Mouse (Mus musculus): ENCODE results near the gene Pdlim5. TPM values are rescaled to one million over a fixed set of nuclear protein-coding genes. Genes with fewer than 3 reads are reported as not detected.

The Pdlim5 gene
- polyA plus RNA-seq, 1 experiment from 2014 or later: 14.3 TPM

DNA sequence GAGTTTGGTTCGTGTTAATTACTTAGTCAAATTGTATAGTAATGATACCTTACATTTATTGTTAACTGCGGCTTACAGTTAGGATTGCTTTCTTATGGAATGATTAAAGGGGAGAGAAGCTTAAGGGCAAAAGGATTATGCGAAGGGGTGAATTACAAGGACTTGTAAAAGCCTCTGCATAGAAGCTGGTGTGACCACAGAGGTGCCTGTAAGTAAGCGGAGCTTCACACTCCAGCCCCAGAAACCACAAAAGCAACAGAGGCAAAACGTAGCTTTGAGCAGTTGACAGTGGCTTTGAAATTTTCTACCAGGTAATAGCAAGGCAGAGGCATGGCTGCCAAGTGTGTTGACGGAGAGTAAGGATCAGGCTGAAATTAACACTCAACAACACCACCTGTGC, 41.3 kb upstream of the Pdlim5 start:
- Histone ChIP-seq H3K4me1 (ENCODE audit: control insufficient read depth, insufficient read depth, low read length) (0 out of 2 replicates have a peak, but pooled peaks cover 5% of the 10 kb centered on the region), H3K9me3 (ENCODE audit: control insufficient read depth, low read length) (no peaks in the 10 kb centered on the region), H3K27ac (replicated peaks; ENCODE audit: low read depth, low read length) (no peak overlapping the region), H3K9ac (replicated peaks; ENCODE audit: low read length) (no peak overlapping the region), H3K4me2 (ENCODE audit: low read length) (no peak overlapping the region), H3K4me3 (replicated peaks; ENCODE audit: low read depth, low read length) (no peak overlapping the region), H3K27me3 (ENCODE audit: control insufficient read depth, insufficient read depth, low read length) (no peaks in the 10 kb centered on the region), H3K36me3 (ENCODE audit: control insufficient read depth, insufficient read depth, low read length) (no peaks in the 10 kb centered on the region)
- WGBS: 44% methylated on average over 6 of the region's 6 CpGs
- ATAC-seq (ENCODE audit: low FRiP score, low TSS enrichment) (no peak), DNase-seq (no peak)

DNA sequence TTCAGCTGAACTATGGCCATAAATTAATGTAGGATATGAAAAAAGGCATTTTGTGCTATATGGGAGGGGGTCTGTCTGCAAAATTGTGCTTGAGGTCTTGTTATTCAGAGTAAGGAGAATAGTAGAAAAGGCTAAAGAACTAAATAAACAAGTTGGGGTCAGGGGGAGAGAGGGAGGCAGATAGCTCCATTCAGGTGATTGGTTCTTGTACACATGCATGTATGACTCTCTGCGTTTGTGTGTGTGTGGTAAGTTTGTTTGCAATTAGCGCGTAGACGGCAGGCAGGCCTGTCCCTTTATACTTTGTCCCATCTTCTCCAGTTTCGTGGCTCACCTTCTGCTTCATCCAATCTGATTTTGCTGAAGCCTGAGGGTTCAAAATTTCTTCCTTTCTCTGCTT, 40.7 kb upstream of the Pdlim5 start:
- no peak for DNase-seq
- ATAC-seq (ENCODE audit: low FRiP score, low TSS enrichment): no peak
- H3K27ac ChIP-seq (replicated peaks; ENCODE audit: low read depth, low read length): no peak overlapping the region

DNA sequence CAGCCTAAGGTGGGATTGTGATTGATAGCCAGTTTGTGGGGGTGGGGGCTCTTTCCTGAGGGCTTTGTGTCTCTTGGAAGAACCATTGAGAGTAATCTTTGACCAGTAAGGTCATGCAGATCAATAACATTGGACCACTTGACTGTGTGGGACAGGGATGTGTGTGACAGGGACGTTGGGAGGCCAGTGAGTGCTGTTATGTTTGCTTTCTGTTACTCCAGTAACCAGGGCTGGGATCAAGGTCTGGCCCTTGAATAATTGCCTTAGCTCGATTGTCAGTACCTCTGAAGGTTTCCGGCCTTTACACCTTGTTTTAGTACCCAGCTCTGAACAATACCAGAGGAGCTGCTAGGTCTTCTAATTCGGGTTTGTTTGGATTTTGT, 39.3 kb upstream of the Pdlim5 start:
- DNase-seq (no peak), ATAC-seq (ENCODE audit: low FRiP score, low TSS enrichment) (no peak; the same call in 1 of the 2 replicates)
- no peaks in the 10 kb centered on the region for H3K27me3 ChIP-seq (ENCODE audit: control insufficient read depth, insufficient read depth, low read length)
- WGBS: 51% methylated on average over 4 of the region's 4 CpGs
- H3K36me3 ChIP-seq (ENCODE audit: control insufficient read depth, insufficient read depth, low read length): no peaks in the 10 kb centered on the region
- no peaks in the 10 kb centered on the region for H3K9me3 ChIP-seq (ENCODE audit: control insufficient read depth, low read length)
- H3K9ac ChIP-seq (replicated peaks; ENCODE audit: low read length): no peak overlapping the region
- H3K4me3 ChIP-seq (replicated peaks; ENCODE audit: low read depth, low read length): no peak overlapping the region
- 0 out of 2 replicates have a peak, but pooled peaks cover 5% of the 10 kb centered on the region for H3K4me1 ChIP-seq (ENCODE audit: control insufficient read depth, insufficient read depth, low read length)
- H3K4me2 ChIP-seq (ENCODE audit: low read length): no peak overlapping the region
- H3K27ac ChIP-seq (replicated peaks; ENCODE audit: low read depth, low read length): no peak overlapping the region

More for the DNA sequence above, 40.7 kb upstream of the Pdlim5 start:
- H3K9me3 ChIP-seq (ENCODE audit: control insufficient read depth, low read length): no peaks in the 10 kb centered on the region
- H3K4me1 ChIP-seq (ENCODE audit: control insufficient read depth, insufficient read depth, low read length): 0 out of 2 replicates have a peak, but pooled peaks cover 5% of the 10 kb centered on the region
- no peak overlapping the region for H3K4me3 ChIP-seq (replicated peaks; ENCODE audit: low read depth, low read length)
- no peak overlapping the region for H3K9ac ChIP-seq (replicated peaks; ENCODE audit: low read length)
- H3K27me3 ChIP-seq (ENCODE audit: control insufficient read depth, insufficient read depth, low read length): no peaks in the 10 kb centered on the region
- 77% methylated on average over 5 of the region's 5 CpGs for WGBS
- H3K36me3 ChIP-seq (ENCODE audit: control insufficient read depth, insufficient read depth, low read length): no peaks in the 10 kb centered on the region
- no peak overlapping the region for H3K4me2 ChIP-seq (ENCODE audit: low read length)

DNA sequence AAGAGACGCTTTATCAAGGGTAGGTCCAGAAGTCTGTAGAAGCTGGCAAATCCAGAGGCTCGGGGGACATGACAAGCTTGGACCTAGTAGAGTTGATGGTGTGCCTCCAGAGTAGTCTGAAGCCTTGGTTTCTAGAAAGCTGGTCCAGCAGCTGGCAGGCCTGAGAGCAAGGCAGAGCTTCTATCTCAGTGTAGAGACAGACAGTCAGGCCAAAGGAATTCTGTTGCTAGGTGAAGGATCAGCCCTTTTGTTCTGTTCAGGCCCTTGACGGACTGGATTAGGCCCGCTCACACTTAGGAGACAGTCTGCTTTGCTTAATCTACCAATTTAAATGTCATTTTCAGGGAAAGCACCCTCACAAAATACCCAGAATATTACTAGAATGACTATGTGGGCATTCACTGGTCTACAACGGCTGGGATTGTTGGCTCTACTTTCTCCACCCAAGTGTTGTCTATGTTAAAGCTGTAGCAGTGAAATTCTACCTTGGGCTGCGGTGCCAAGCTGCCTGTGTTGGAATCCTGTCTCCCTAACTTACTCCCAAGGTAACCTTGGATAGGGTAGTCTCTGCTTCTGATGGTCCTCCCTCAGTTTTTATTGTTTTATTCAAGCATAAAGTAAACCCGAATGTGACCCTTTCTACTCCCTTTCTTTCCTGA, 38.8 kb upstream of the Pdlim5 start:
- Histone ChIP-seq H3K4me1 (ENCODE audit: control insufficient read depth, insufficient read depth, low read length) (0 out of 2 replicates have a peak, but pooled peaks cover 5% of the 10 kb centered on the region), H3K4me2 (ENCODE audit: low read length) (no peak overlapping the region), H3K36me3 (ENCODE audit: control insufficient read depth, insufficient read depth, low read length) (no peaks in the 10 kb centered on the region), H3K27me3 (ENCODE audit: control insufficient read depth, insufficient read depth, low read length) (no peaks in the 10 kb centered on the region), H3K27ac (replicated peaks; ENCODE audit: low read depth, low read length) (no peak overlapping the region), H3K9ac (replicated peaks; ENCODE audit: low read length) (no peak overlapping the region), H3K4me3 (replicated peaks; ENCODE audit: low read depth, low read length) (no peak overlapping the region), H3K9me3 (ENCODE audit: control insufficient read depth, low read length) (no peaks in the 10 kb centered on the region)
- DNase-seq (peak; percentile 54), ATAC-seq (ENCODE audit: low FRiP score, low TSS enrichment) (peak; percentile 59; the same call in 1 of the 2 replicates)
- 28% methylated on average over 7 of the region's 7 CpGs for WGBS

DNA sequence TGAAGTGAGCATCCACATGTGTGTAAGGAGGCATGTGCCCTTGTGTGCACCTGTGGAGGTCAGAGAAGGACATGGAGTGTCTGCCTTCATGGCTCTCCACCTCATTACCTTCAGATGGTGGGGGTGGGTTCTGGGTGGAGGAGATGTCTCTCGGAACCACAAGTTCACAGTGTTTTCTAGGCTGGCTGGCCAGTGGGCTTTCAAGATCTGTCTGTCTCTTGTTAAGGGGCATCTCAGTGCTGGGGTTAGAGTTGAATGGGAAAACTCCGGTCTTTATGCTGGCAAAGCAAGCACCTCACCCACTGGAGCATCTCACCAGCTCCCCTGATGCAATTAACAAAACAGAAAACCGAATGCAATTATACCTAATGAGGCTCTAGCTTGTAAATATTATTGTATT, 36.0 kb upstream of the Pdlim5 start:
- H3K9me3 ChIP-seq (ENCODE audit: control insufficient read depth, low read length): no peaks in the 10 kb centered on the region
- DNase-seq (no peak), ATAC-seq (ENCODE audit: low FRiP score, low TSS enrichment) (no peak)
- H3K36me3 ChIP-seq (ENCODE audit: control insufficient read depth, insufficient read depth, low read length): no peaks in the 10 kb centered on the region
- no peaks in the 10 kb centered on the region for H3K27me3 ChIP-seq (ENCODE audit: control insufficient read depth, insufficient read depth, low read length)
- no peak overlapping the region for H3K27ac ChIP-seq (replicated peaks; ENCODE audit: low read depth, low read length)
- WGBS: 74% methylated on average over 3 of the region's 3 CpGs
- H3K4me2 ChIP-seq (ENCODE audit: low read length): no peak overlapping the region
- 0 out of 2 replicates have a peak, but pooled peaks cover 5% of the 10 kb centered on the region for H3K4me1 ChIP-seq (ENCODE audit: control insufficient read depth, insufficient read depth, low read length)
- H3K9ac ChIP-seq (replicated peaks; ENCODE audit: low read length): no peak overlapping the region
- H3K4me3 ChIP-seq (replicated peaks; ENCODE audit: low read depth, low read length): no peak overlapping the region

DNA sequence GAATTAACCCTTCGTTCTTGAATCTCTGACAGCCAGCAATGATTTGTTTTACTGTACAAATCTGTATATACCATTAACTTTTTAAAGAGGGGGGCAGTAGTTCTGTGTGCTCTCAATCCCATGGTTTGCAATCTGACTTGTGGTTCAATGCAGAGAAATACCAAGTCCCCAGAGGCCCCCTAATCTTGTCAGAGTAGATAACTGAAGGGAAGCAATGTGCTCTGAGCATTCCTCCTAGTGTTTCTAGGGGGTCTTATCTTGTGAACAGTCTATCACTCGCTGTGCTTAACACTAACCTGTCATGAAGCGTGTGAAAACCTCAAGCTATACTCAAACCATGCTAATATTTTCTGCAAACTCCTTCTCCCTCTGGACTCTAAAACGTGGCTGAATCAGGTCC, 34.6 kb upstream of the Pdlim5 start:
- no peak for ATAC-seq (ENCODE audit: low FRiP score, low TSS enrichment)
- 85% methylated on average over 4 of the region's 4 CpGs for WGBS

DNA sequence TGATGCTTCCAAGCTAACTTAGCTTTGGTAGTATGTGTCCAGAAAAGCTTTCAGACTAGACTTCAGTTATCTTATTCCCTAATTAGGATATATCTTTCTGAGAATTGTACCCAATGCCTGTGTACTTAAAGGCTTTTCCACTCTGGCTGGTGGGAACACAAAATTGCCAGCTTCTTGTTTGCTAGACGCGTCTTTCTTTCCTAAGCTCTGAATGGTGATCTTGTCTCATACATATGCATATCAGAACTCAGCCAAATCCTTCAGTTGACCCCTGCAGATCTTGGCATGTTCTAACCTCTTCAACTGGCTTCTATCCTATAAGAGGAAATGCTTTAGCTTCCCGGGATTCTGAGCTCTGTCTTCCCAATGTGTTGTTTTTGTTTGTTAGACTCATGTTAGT, 31.3 kb upstream of the Pdlim5 start:
- Histone ChIP-seq H3K9me3 (ENCODE audit: control insufficient read depth, low read length) (no peaks in the 10 kb centered on the region), H3K27me3 (ENCODE audit: control insufficient read depth, insufficient read depth, low read length) (no peaks in the 10 kb centered on the region), H3K4me3 (replicated peaks; ENCODE audit: low read depth, low read length) (no peak overlapping the region), H3K9ac (replicated peaks; ENCODE audit: low read length) (no peak overlapping the region), H3K4me1 (ENCODE audit: control insufficient read depth, insufficient read depth, low read length) (no peaks in the 10 kb centered on the region), H3K36me3 (ENCODE audit: control insufficient read depth, insufficient read depth, low read length) (no peaks in the 10 kb centered on the region), H3K27ac (replicated peaks; ENCODE audit: low read depth, low read length) (no peak overlapping the region), H3K4me2 (ENCODE audit: low read length) (no peak overlapping the region)
- WGBS: 8% methylated on average over 3 of the region's 3 CpGs
- DNase-seq (peak; percentile 18), ATAC-seq (ENCODE audit: low FRiP score, low TSS enrichment) (no peak)

More for the DNA sequence above, 34.6 kb upstream of the Pdlim5 start:
- Histone ChIP-seq H3K27ac (replicated peaks; ENCODE audit: low read depth, low read length) (no peak overlapping the region), H3K27me3 (ENCODE audit: control insufficient read depth, insufficient read depth, low read length) (no peaks in the 10 kb centered on the region), H3K4me3 (replicated peaks; ENCODE audit: low read depth, low read length) (no peak overlapping the region), H3K9me3 (ENCODE audit: control insufficient read depth, low read length) (no peaks in the 10 kb centered on the region), H3K4me2 (ENCODE audit: low read length) (no peak overlapping the region), H3K4me1 (ENCODE audit: control insufficient read depth, insufficient read depth, low read length) (0 out of 2 replicates have a peak, but pooled peaks cover 5% of the 10 kb centered on the region), H3K36me3 (ENCODE audit: control insufficient read depth, insufficient read depth, low read length) (no peaks in the 10 kb centered on the region), H3K9ac (replicated peaks; ENCODE audit: low read length) (no peak overlapping the region)
- no peak for DNase-seq

DNA sequence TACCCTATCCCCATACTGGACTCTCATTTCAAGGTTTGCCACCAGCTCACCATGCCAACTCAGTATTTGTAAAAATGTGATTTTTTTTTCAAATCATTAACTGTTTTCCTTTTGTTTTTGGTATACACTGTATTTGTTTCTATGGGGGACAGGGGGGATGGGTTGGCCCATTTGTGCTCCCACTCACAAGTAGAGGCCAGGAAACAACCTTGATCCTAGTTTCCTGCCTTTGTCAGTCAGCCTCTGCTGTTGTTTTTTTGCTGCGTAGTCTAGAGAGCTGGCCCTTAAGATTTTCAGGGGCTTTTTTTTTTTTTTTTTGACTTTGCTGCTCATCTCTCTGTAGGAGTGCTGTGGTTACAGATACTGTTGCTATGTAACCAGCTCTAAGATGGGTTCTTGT, 28.6 kb upstream of the Pdlim5 start:
- ATAC-seq (ENCODE audit: low FRiP score, low TSS enrichment): no peak
- WGBS: 84% methylated on average over 1 of the region's 1 CpGs
- no peak overlapping the region for H3K9ac ChIP-seq (replicated peaks; ENCODE audit: low read length)

DNA sequence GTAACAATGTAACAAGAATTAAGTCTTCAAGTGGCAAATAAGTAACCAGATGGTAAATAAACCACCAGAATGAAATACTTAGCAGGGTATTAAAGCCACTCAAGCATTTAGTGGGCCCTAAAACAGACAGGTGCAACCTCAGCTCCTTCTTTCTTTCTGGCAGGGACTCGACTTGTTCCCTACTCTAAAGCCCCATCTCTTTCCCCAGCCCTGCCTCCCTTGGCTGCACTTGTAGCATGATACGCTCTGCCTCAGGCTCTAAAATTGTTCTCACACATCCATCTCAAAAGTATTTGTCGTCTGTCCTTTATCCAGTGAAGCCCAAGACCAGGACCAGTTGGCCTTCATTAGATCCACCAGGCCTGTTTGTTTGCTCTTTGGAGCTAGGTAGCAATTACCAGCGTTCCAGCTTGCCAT, 28.0 kb upstream of the Pdlim5 start:
- H3K4me1 ChIP-seq (ENCODE audit: control insufficient read depth, insufficient read depth, low read length): no peaks in the 10 kb centered on the region

More for the DNA sequence above, 28.6 kb upstream of the Pdlim5 start:
- Histone ChIP-seq H3K4me2 (ENCODE audit: low read length) (no peak overlapping the region), H3K4me3 (replicated peaks; ENCODE audit: low read depth, low read length) (no peak overlapping the region), H3K36me3 (ENCODE audit: control insufficient read depth, insufficient read depth, low read length) (no peaks in the 10 kb centered on the region), H3K9me3 (ENCODE audit: control insufficient read depth, low read length) (no peaks in the 10 kb centered on the region), H3K27me3 (ENCODE audit: control insufficient read depth, insufficient read depth, low read length) (no peaks in the 10 kb centered on the region), H3K27ac (replicated peaks; ENCODE audit: low read depth, low read length) (no peak overlapping the region), H3K4me1 (ENCODE audit: control insufficient read depth, insufficient read depth, low read length) (no peaks in the 10 kb centered on the region)
- no peak for DNase-seq

More for the DNA sequence above, 28.0 kb upstream of the Pdlim5 start:
- Histone ChIP-seq H3K27ac (replicated peaks; ENCODE audit: low read depth, low read length) (no peak overlapping the region), H3K9ac (replicated peaks; ENCODE audit: low read length) (no peak overlapping the region), H3K4me2 (ENCODE audit: low read length) (no peak overlapping the region), H3K36me3 (ENCODE audit: control insufficient read depth, insufficient read depth, low read length) (no peaks in the 10 kb centered on the region), H3K27me3 (ENCODE audit: control insufficient read depth, insufficient read depth, low read length) (no peaks in the 10 kb centered on the region), H3K4me3 (replicated peaks; ENCODE audit: low read depth, low read length) (no peak overlapping the region), H3K9me3 (ENCODE audit: control insufficient read depth, low read length) (no peaks in the 10 kb centered on the region)
- no peak for DNase-seq
- WGBS: 76% methylated on average over 4 of the region's 4 CpGs
- no peak for ATAC-seq (ENCODE audit: low FRiP score, low TSS enrichment)

All from midbrain, embryonic 14.5 days (tissue).